Mouse (Mus musculus): ENCODE measurements at regions not wholly inside any gene's neighbourhood (a gene's known extent, or its start where the extent isn't known, plus 50 kb on each side); places are given as distances from the start of the nearest gene placed in this dataset.

DNA sequence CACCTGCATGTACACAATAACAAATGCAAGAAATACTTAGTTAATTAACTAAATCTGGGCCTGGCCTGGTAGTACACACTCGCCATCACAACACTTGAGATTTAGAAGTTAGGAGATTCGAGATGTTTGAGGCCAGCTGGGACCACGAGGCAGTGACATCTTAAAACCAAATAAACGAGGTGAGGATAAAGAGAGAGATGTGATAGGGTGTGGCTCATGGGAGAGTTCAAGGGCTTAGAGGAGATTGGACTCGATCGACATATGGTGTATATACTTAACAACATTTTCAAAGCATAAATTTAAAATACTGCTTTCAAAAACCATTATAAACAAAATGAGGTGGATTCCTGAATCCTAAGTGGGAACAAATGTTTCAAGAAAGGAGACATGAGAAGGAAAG lies 284.4 kb upstream of the Maf start:
- TF ChIP-seq CHD2 (IDR thresholded peaks at IDR 0.05; ENCODE audit: low read length) (no peak), POLR2A (IDR thresholded peaks at IDR 0.05; ENCODE audit: control insufficient read depth in 1 of 2, insufficient read depth in 1 of 2, low read depth in 1 of 2, low read length in 2 of 2, poor library complexity in 1 of 2) (no peak), CTCF (IDR thresholded peaks at IDR 0.05 in 2 of 3, conservative IDR thresholded peaks at IDR 0.05 in 1 of 3; ENCODE audit: control insufficient read depth in 1 of 3, insufficient read depth in 1 of 3, low read depth in 2 of 3, low read length in 3 of 3, poor library complexity in 1 of 3, severe bottlenecking in 1 of 3) (no peak), USF2 (IDR thresholded peaks at IDR 0.05; ENCODE audit: borderline replicate concordance in 1 of 2, insufficient read depth in 1 of 2, low read depth in 1 of 2, low read length in 2 of 2) (no peak), ETS1 (IDR thresholded peaks at IDR 0.05; ENCODE audit: low read depth, low read length) (no peak), ZC3H11A (IDR thresholded peaks at IDR 0.05; ENCODE audit: low read depth, low read length) (no peak), TBP (IDR thresholded peaks at IDR 0.05; ENCODE audit: low read depth, low read length) (no peak), GATA1 (IDR thresholded peaks at IDR 0.05; ENCODE audit: low read depth, low read length) (no peak), POLR2AphosphoS2 (IDR thresholded peaks at IDR 0.05; ENCODE audit: low read length) (no peak), MXI1 (IDR thresholded peaks at IDR 0.05; ENCODE audit: low read depth, low read length) (no peak), USF1 (IDR thresholded peaks at IDR 0.05; ENCODE audit: low read depth, low read length) (no peak), MAX (IDR thresholded peaks at IDR 0.05; ENCODE audit: low read length) (no peak)

Measured in MEL (cell line).